Mouse (Mus musculus): ENCODE results near the gene Pp2d1. TPM values are rescaled to one million over a fixed set of nuclear protein-coding genes. Genes with fewer than 3 reads are reported as not detected.
A peak's percentile ranks its signal among the peaks of the same experiment; 100 is the strongest.
"Not testable (repeated sequence)": the region's sequence is repeated elsewhere in the genome, so short reads cannot be mapped to it uniquely, and the experiment has no call there.

Gene Pp2d1
- total RNA-seq (2018; cell fraction: chromatin; rRNA removed), result not detected
- total RNA-seq (2018; cell fraction: cytosol; rRNA removed), result not detected
- total RNA-seq (2018; cell fraction: nucleus; rRNA removed), result not detected
- polyA plus RNA-seq (2018), result not detected in 3 replicates

- not testable (repeated sequence) for H3K79me2 ChIP-seq (ENCODE audit: inconsistent target); H3K36me3 ChIP-seq (ENCODE audit: inconsistent target); H3K4me3 ChIP-seq (ENCODE audit: inconsistent target); H3K27ac ChIP-seq
- WGBS (ENCODE audit: missing documents), result 94% methylated on average over 2 of the region's 2 CpGs
Observed at GRCm38 (mm10) chr17:53539351-53539750, at the start of gene Pp2d1. TSS of gene Pp2d1 (minus strand) at chr17:53539451.

DNA sequence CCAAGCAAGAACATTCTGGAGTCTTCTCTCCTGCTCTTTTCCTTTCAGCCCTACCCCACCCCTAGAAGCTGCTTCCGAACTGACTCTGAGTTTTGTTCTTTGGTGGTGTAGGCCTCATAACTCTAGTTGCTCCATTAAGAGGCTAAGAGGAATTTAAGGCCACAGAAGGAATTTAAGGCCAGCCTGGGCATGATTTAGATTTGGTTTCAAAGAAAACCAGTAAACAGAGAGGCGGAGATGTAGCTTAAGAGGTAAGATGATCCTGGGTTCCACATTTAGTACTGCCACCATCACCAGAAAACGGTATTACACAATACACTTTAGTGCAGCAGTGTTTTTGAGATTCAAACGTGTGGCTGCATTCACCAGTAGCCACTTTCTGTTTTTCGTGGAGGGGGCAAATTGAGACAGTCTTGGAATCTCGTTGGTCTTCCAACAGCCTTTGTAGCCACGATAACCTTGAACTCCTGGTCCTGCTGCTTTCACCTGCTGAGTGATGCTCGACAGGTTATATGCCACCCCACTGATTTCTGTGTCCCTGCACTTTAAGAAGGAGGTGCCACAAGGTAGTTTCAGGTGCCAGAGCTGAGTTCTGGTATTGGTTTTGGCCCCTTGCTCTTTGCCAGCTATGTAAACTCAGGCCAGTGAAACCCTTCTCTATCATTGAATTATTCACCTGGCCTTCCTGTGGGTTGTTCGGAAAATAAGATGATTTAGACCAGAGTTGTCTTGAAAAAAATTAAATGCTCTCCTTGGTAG lies 49.0 kb upstream of the Pp2d1 start:
- H3K27ac ChIP-seq, result peak overlapping the region; percentile 68
- peaks cover 96% of the 10 kb centered on the region for H3K79me2 ChIP-seq (ENCODE audit: inconsistent target)
- no peaks in the 10 kb centered on the region for H3K36me3 ChIP-seq (ENCODE audit: inconsistent target)
- H3K4me3 ChIP-seq (ENCODE audit: inconsistent target), result no peak overlapping the region
- WGBS (ENCODE audit: missing documents), result 49% methylated on average over 9 of the region's 9 CpGs

DNA sequence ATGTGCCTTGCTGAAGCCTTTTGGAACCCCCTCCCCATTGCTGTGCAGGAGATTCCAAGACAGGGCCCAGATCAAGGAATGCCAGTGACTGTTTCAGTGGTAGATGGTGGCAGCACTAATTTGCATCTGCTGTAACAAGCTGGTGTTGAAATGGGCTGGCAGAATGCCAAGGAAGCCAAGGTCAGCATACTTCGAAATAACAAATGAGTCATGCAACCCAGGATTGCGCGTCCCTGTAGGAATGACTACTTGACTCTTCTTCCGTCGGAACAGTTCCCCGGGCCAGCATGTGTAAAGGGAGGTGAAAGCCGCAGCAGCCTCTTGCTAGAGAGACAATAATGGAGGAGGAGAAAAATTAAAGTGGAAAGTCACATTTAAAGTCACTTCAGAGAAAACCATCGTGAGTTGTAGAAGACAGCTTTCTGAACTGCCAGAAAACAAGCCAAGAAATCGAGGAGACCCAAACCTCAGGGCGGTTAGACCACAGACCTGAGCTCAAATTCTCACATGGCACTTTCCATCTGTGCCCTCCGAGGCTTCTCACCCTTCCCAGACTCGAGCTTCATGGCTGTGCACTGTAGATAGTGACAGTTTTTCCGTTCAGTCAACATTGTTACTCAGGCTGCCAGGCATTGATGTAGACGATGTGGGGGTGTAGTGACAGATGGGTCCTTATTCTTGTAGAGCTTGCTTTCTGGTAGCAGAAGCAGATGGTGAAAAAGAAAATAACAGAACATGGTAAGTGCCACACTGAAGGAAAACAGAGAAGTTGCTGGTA lies 48.0 kb upstream of the Pp2d1 start:
- peaks cover 96% of the 10 kb centered on the region for H3K79me2 ChIP-seq (ENCODE audit: inconsistent target)
- H3K27ac ChIP-seq, result peak overlapping the region; percentile 68
- 1% methylated on average over 14 of the region's 14 CpGs for WGBS (ENCODE audit: missing documents)
- peak overlapping the region; percentile 3; the same call in 1 of the 2 replicates for H3K4me3 ChIP-seq (ENCODE audit: inconsistent target)
- no peaks in the 10 kb centered on the region for H3K36me3 ChIP-seq (ENCODE audit: inconsistent target)

- Histone ChIP-seq H3K36me3 (ENCODE audit: inconsistent target) (no peaks in the 10 kb centered on the region), H3K79me2 (ENCODE audit: inconsistent target) (peaks cover 96% of the 10 kb centered on the region), H3K4me3 (ENCODE audit: inconsistent target) (no peak overlapping the region), H3K27ac (0 out of 2 replicates have a peak overlapping the region, but pooled peaks have one; percentile 0)
- WGBS (ENCODE audit: missing documents), result 69% methylated on average over 11 of the region's 11 CpGs
Observed at GRCm38 (mm10) chr17:53583846-53584579, 44.8 kb upstream of the Pp2d1 start.

DNA sequence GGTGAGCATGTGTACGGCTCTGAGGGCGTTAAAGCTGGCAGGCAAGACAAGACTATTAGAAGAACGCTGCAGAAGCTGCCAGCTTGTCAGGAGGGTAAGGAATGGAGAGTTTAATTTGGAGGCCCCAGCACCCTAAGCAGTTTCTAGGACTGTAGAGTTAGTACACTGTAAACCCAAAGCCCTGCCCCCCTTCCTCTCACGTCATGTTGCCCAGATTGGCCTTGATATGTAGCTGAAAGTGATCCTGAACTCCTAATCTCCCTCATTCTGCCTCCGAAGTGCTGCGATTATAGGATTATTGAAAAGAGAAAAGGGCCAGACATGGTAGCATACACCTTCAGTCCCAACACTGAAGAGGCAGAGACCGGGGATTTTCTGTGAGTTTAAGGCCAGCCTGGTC lies 43.6 kb upstream of the Pp2d1 start:
- no peaks in the 10 kb centered on the region for H3K36me3 ChIP-seq (ENCODE audit: inconsistent target)
- H3K27ac ChIP-seq, result no peak overlapping the region
- peaks cover 96% of the 10 kb centered on the region for H3K79me2 ChIP-seq (ENCODE audit: inconsistent target)
- 95% methylated on average over 7 of the region's 7 CpGs for WGBS (ENCODE audit: missing documents)
- H3K4me3 ChIP-seq (ENCODE audit: inconsistent target), result no peak overlapping the region

DNA sequence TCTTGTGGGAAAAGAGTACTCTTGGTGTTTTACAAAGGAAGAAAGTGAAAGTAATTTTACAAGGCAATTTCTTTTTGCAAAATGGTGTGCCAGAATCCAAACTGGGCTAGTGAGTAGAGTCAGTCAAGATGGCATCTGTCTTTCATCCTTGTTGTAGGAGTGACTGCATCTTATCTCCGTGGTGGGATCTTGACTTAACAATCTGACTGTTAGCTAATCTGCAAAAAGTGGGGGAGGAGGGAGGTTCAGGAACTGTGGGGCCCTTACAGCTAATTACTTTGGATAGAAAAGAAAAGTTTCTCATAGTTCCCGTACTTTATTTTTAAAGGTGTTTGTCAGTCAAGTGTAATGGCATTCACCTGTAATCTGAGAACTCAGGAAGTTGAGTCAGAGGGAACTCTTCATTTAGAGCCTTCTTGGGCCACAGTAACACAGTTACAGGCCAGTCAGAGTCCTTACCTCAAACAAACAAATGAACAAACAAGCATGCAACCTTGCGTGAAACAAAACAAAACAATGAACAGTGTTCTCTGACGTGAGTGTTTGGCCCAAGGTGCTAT lies 42.9 kb upstream of the Pp2d1 start:
- Histone ChIP-seq H3K27ac (no peak overlapping the region), H3K79me2 (ENCODE audit: inconsistent target) (peaks cover 99% of the 10 kb centered on the region), H3K36me3 (ENCODE audit: inconsistent target) (no peaks in the 10 kb centered on the region), H3K4me3 (ENCODE audit: inconsistent target) (no peak overlapping the region)
- WGBS (ENCODE audit: missing documents), result 53% methylated on average over 4 of the region's 4 CpGs

DNA sequence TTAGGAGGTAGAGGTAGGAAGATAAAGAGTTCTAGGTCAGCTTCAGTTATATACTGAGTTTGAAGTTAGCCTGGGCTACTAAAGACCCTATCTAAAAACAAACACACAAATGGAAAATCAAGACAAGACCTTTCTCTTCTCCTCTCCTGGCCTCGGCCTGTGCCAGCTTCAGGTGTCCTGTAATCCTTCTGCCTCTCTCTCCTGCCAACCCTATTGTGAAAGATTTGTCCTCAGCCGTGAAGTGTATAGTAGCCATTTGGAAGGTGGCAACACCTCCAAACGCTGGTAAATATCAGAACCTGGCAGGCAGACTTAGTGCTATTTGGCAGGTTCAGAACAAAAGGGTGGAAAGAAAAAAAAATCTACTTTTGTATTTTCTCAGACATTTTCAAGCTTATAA lies 41.0 kb upstream of the Pp2d1 start:
- WGBS (ENCODE audit: missing documents), result 94% methylated on average over 3 of the region's 3 CpGs
- H3K27ac ChIP-seq, result no peak overlapping the region
- H3K36me3 ChIP-seq (ENCODE audit: inconsistent target), result no peaks in the 10 kb centered on the region
- peaks cover 100% of the 10 kb centered on the region for H3K79me2 ChIP-seq (ENCODE audit: inconsistent target)
- H3K4me3 ChIP-seq (ENCODE audit: inconsistent target), result no peak overlapping the region

GRCm38 (mm10) chr17:53579612-53580011 lies 40.4 kb upstream of the Pp2d1 start:
- Histone ChIP-seq H3K36me3 (ENCODE audit: inconsistent target) (no peaks in the 10 kb centered on the region), H3K79me2 (ENCODE audit: inconsistent target) (peaks cover 100% of the 10 kb centered on the region), H3K4me3 (ENCODE audit: inconsistent target) (no peak overlapping the region), H3K27ac (no peak overlapping the region)
- 79% methylated on average over 4 of the region's 4 CpGs for WGBS (ENCODE audit: missing documents)

GRCm38 (mm10) chr17:53578776-53579175 lies 39.5 kb upstream of the Pp2d1 start:
- no peak overlapping the region for H3K27ac ChIP-seq
- 57% methylated on average over 7 of the region's 9 CpGs for WGBS (ENCODE audit: missing documents)
- H3K4me3 ChIP-seq (ENCODE audit: inconsistent target), result no peak overlapping the region
- H3K79me2 ChIP-seq (ENCODE audit: inconsistent target), result peaks cover 100% of the 10 kb centered on the region
- no peaks in the 10 kb centered on the region for H3K36me3 ChIP-seq (ENCODE audit: inconsistent target)

GRCm38 (mm10) chr17:53578249-53578648 lies 39.0 kb upstream of the Pp2d1 start:
- H3K27ac ChIP-seq, result no peak overlapping the region

GRCm38 (mm10) chr17:53577754-53578153 lies 38.5 kb upstream of the Pp2d1 start:
- Histone ChIP-seq H3K4me3 (ENCODE audit: inconsistent target) (no peak overlapping the region), H3K79me2 (ENCODE audit: inconsistent target) (peaks cover 100% of the 10 kb centered on the region), H3K36me3 (ENCODE audit: inconsistent target) (no peaks in the 10 kb centered on the region), H3K27ac (no peak overlapping the region)
- WGBS (ENCODE audit: missing documents), result 73% methylated on average over 4 of the region's 5 CpGs

More at GRCm38 (mm10) chr17:53578249-53578648, 39.0 kb upstream of the Pp2d1 start:
- Histone ChIP-seq H3K36me3 (ENCODE audit: inconsistent target) (no peaks in the 10 kb centered on the region), H3K79me2 (ENCODE audit: inconsistent target) (peaks cover 100% of the 10 kb centered on the region), H3K4me3 (ENCODE audit: inconsistent target) (no peak overlapping the region)
- WGBS (ENCODE audit: missing documents), result 81% methylated on average over 5 of the region's 6 CpGs

DNA sequence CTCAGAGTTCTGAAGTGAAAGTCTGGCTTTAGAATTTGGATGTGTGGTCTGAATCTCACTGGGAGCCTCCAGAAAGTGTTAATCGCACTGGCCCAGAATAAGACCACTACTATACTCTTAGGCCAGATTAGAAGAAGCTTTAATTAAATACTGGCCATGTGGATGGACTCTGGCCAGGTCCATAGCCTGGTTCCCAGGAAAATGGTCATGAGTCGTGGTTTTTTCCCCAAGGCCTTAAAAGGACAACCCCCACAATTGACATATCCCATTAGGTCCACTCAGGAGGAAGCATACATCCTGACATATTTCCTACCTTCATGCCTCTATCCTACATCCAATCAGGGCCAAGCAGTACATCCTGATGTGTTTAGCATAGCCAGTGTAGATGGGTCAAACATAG lies 37.9 kb upstream of the Pp2d1 start:
- no peak overlapping the region for H3K27ac ChIP-seq
- no peak overlapping the region for H3K4me3 ChIP-seq (ENCODE audit: inconsistent target)
- WGBS (ENCODE audit: missing documents), result 81% methylated on average over 2 of the region's 2 CpGs
- peaks cover 100% of the 10 kb centered on the region for H3K79me2 ChIP-seq (ENCODE audit: inconsistent target)
- H3K36me3 ChIP-seq (ENCODE audit: inconsistent target), result no peaks in the 10 kb centered on the region

DNA sequence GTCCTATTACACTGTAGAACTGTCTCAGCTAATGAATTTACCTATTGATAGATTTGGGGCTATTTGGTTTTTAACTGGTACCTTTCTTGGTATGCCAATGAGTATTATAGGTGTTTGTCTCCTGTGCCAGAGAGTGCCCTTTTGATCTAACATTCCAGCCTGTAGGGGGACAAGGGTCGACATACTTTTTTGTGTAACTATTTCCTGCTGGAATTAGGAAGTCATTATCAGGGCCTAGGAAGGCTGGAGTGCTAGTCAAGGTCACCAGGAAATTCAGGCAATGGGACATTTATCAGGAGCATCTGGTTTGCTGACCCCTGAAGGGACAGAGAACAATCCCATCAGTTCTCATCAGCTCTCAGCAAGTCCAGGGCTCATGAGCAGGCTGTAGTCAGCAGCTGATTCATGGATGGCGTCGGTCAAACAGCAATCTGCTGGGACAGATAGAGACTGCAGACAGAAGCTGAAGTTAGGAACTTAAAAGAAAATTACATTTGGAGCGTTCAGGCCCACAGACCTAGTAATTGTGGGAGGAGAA lies 33.8 kb upstream of the Pp2d1 start:
- Histone ChIP-seq H3K36me3 (ENCODE audit: inconsistent target) (no peaks in the 10 kb centered on the region), H3K27ac (no peak overlapping the region), H3K79me2 (ENCODE audit: inconsistent target) (peaks cover 97% of the 10 kb centered on the region), H3K4me3 (ENCODE audit: inconsistent target) (no peak overlapping the region)
- WGBS (ENCODE audit: missing documents), result 75% methylated on average over 4 of the region's 4 CpGs

DNA sequence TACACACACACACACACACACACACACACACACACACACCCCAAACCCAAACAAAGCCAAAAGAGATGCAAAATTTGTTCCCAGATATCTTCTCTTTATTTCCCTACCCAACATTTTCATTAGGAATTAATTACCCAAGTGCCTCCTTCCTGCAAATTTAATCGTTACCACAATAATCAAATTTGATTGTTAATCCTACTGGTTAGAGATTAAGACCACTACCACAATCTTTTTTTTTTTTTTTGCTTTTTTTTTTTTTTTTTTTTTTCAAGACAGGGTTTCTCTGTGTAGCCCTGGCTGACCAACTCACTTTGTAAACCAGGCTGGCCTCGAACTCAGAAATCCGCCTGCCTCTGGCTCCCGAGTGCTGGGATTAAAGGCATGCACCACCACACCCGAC lies 31.7 kb upstream of the Pp2d1 start:
- 96% methylated on average over 5 of the region's 5 CpGs for WGBS (ENCODE audit: missing documents)
- not testable (repeated sequence) for H3K27ac ChIP-seq; H3K4me3 ChIP-seq (ENCODE audit: inconsistent target); H3K36me3 ChIP-seq (ENCODE audit: inconsistent target)
- H3K79me2 ChIP-seq (ENCODE audit: inconsistent target), result peaks cover 83% of the 10 kb centered on the region

Data from macrophage (primary cell).